Mouse (Mus musculus): Measurements from ENCODE around the gene Pqlc2. TPM values are rescaled to one million over a fixed set of nuclear protein-coding genes. Genes with fewer than 3 reads are reported as not detected.
A peak's percentile ranks its signal among the peaks of the same experiment; 100 is the strongest.

Pqlc2 gene
- polyA plus RNA-seq, 1 experiment from 2014 or later = 8.3 TPM

GRCm38 (mm10) chr4:139319740-139320139 is 9.2 kb upstream of the Pqlc2 start:
- no peak overlapping the region for H3K9ac ChIP-seq (ENCODE audit: low read length)
- no peak overlapping the region for H3K27ac ChIP-seq (replicated peaks in 1 of 2; ENCODE audit: control insufficient read depth in 1 of 2, insufficient read depth in 1 of 2, low read depth in 2 of 2, low read length in 2 of 2)
- H3K27me3 ChIP-seq (ENCODE audit: control insufficient read depth, insufficient read depth, low read length) = no peaks in the 10 kb centered on the region
- H3K9me3 ChIP-seq (ENCODE audit: control insufficient read depth, low read length) = no peaks in the 10 kb centered on the region
- no peak overlapping the region for H3K4me3 ChIP-seq (ENCODE audit: control insufficient read depth in 1 of 2, insufficient read depth in 1 of 2, low read depth in 1 of 2, low read length in 2 of 2)
- peaks cover 35% of the 10 kb centered on the region for H3K36me3 ChIP-seq (ENCODE audit: control insufficient read depth, insufficient read depth, low read length)
- WGBS = 87% methylated on average over 4 of the region's 4 CpGs
- no peak for ATAC-seq (ENCODE audit: insufficient number of reproducible peaks, insufficient read depth, low FRiP score, low read depth)
- no peaks in the 10 kb centered on the region for H3K4me1 ChIP-seq (ENCODE audit: control insufficient read depth in 2 of 2, insufficient read depth in 2 of 2, low read length in 2 of 2)
- H3K4me2 ChIP-seq (ENCODE audit: low read length) = no peak overlapping the region

- Histone ChIP-seq H3K27ac (replicated peaks in 1 of 2; ENCODE audit: control insufficient read depth in 1 of 2, insufficient read depth in 1 of 2, low read depth in 2 of 2, low read length in 2 of 2) (no peak overlapping the region), H3K27me3 (ENCODE audit: control insufficient read depth, insufficient read depth, low read length) (no peaks in the 10 kb centered on the region), H3K9ac (ENCODE audit: low read length) (no peak overlapping the region), H3K36me3 (ENCODE audit: control insufficient read depth, insufficient read depth, low read length) (peaks cover 44% of the 10 kb centered on the region), H3K4me2 (ENCODE audit: low read length) (no peak overlapping the region), H3K4me3 (ENCODE audit: control insufficient read depth in 1 of 2, insufficient read depth in 1 of 2, low read depth in 1 of 2, low read length in 2 of 2) (no peak overlapping the region), H3K9me3 (ENCODE audit: control insufficient read depth, low read length) (no peaks in the 10 kb centered on the region), H3K4me1 (ENCODE audit: control insufficient read depth in 2 of 2, insufficient read depth in 2 of 2, low read length in 2 of 2) (no peaks in the 10 kb centered on the region)
- 92% methylated on average over 11 of the region's 11 CpGs for WGBS
- ATAC-seq (ENCODE audit: insufficient number of reproducible peaks, insufficient read depth, low FRiP score, low read depth) = no peak
These were observed 7.9 kb upstream of the Pqlc2 start for GRCm38 (mm10) chr4:139318449-139318848.

GRCm38 (mm10) chr4:139312632-139313031 is 2.1 kb upstream of the Pqlc2 start:
- Histone ChIP-seq H3K4me3 (ENCODE audit: control insufficient read depth in 1 of 2, insufficient read depth in 1 of 2, low read depth in 1 of 2, low read length in 2 of 2) (no peak overlapping the region), H3K9me3 (ENCODE audit: control insufficient read depth, low read length) (no peaks in the 10 kb centered on the region), H3K27me3 (ENCODE audit: control insufficient read depth, insufficient read depth, low read length) (no peaks in the 10 kb centered on the region), H3K9ac (ENCODE audit: low read length) (no peak overlapping the region), H3K36me3 (ENCODE audit: control insufficient read depth, insufficient read depth, low read length) (peaks cover 33% of the 10 kb centered on the region), H3K27ac (replicated peaks in 1 of 2; ENCODE audit: control insufficient read depth in 1 of 2, insufficient read depth in 1 of 2, low read depth in 2 of 2, low read length in 2 of 2) (no peak overlapping the region), H3K4me1 (ENCODE audit: control insufficient read depth in 2 of 2, insufficient read depth in 2 of 2, low read length in 2 of 2) (peaks cover 8 to 16% of the 10 kb centered on the region in 2 experiments), H3K4me2 (ENCODE audit: low read length) (no peak overlapping the region)
- WGBS = 59% methylated on average over 4 of the region's 4 CpGs
- ATAC-seq (ENCODE audit: insufficient number of reproducible peaks, insufficient read depth, low FRiP score, low read depth) = no peak

- Histone ChIP-seq H3K27me3 (ENCODE audit: control insufficient read depth, insufficient read depth, low read length) (no peaks in the 10 kb centered on the region), H3K36me3 (ENCODE audit: control insufficient read depth, insufficient read depth, low read length) (peaks cover 26% of the 10 kb centered on the region), H3K4me1 (ENCODE audit: control insufficient read depth in 2 of 2, insufficient read depth in 2 of 2, low read length in 2 of 2) (peaks cover 8 to 16% of the 10 kb centered on the region in 2 experiments), H3K9me3 (ENCODE audit: control insufficient read depth, low read length) (no peaks in the 10 kb centered on the region), H3K4me3 (ENCODE audit: control insufficient read depth in 1 of 2, insufficient read depth in 1 of 2, low read depth in 1 of 2, low read length in 2 of 2) (peak overlapping the region; percentile 77 to 89), H3K27ac (replicated peaks in 1 of 2; ENCODE audit: control insufficient read depth in 1 of 2, insufficient read depth in 1 of 2, low read depth in 2 of 2, low read length in 2 of 2) (no peak overlapping the region), H3K9ac (ENCODE audit: low read length) (peak overlapping the region; percentile 93), H3K4me2 (ENCODE audit: low read length) (peak overlapping the region; percentile 99)
- no peak for ATAC-seq (ENCODE audit: insufficient number of reproducible peaks, insufficient read depth, low FRiP score, low read depth)
- 33% methylated on average over 14 of the region's 14 CpGs for whole genome bisulfite sequencing
These were observed 1.2 kb upstream of the Pqlc2 start for GRCm38 (mm10) chr4:139311707-139312106.

- Histone ChIP-seq H3K36me3 (ENCODE audit: control insufficient read depth, insufficient read depth, low read length) (peaks cover 26% of the 10 kb centered on the region), H3K9me3 (ENCODE audit: control insufficient read depth, low read length) (no peaks in the 10 kb centered on the region), H3K4me1 (ENCODE audit: control insufficient read depth in 2 of 2, insufficient read depth in 2 of 2, low read length in 2 of 2) (peaks cover 8 to 16% of the 10 kb centered on the region in 2 experiments), H3K27me3 (ENCODE audit: control insufficient read depth, insufficient read depth, low read length) (no peaks in the 10 kb centered on the region), H3K27ac (replicated peaks in 1 of 2; ENCODE audit: control insufficient read depth in 1 of 2, insufficient read depth in 1 of 2, low read depth in 2 of 2, low read length in 2 of 2) (peak overlapping the region; percentile 26 to 59; a peak in 3 of 4 replicates), H3K4me2 (ENCODE audit: low read length) (peak overlapping the region; percentile 99), H3K9ac (ENCODE audit: low read length) (peak overlapping the region; percentile 93), H3K4me3 (ENCODE audit: control insufficient read depth in 1 of 2, insufficient read depth in 1 of 2, low read depth in 1 of 2, low read length in 2 of 2) (peak overlapping the region; percentile 77 to 89)
- WGBS = under 1% methylated on average over 53 of the region's 53 CpGs
- peak; percentile 62 for ATAC-seq (ENCODE audit: insufficient number of reproducible peaks, insufficient read depth, low FRiP score, low read depth)
These were observed 592 bp upstream of the Pqlc2 start for GRCm38 (mm10) chr4:139310899-139311701.

GRCm38 (mm10) chr4:139309651-139310050 is 857 bp downstream of the Pqlc2 start:
- Histone ChIP-seq H3K4me3 (ENCODE audit: control insufficient read depth in 1 of 2, insufficient read depth in 1 of 2, low read depth in 1 of 2, low read length in 2 of 2) (peak overlapping the region; percentile 77 to 89), H3K4me2 (ENCODE audit: low read length) (peak overlapping the region; percentile 99), H3K36me3 (ENCODE audit: control insufficient read depth, insufficient read depth, low read length) (peaks cover 11% of the 10 kb centered on the region), H3K9me3 (ENCODE audit: control insufficient read depth, low read length) (no peaks in the 10 kb centered on the region), H3K9ac (ENCODE audit: low read length) (peak overlapping the region; percentile 93), H3K4me1 (ENCODE audit: control insufficient read depth in 2 of 2, insufficient read depth in 2 of 2, low read length in 2 of 2) (peaks cover 8 to 16% of the 10 kb centered on the region in 2 experiments), H3K27ac (replicated peaks in 1 of 2; ENCODE audit: control insufficient read depth in 1 of 2, insufficient read depth in 1 of 2, low read depth in 2 of 2, low read length in 2 of 2) (no peak overlapping the region), H3K27me3 (ENCODE audit: control insufficient read depth, insufficient read depth, low read length) (no peaks in the 10 kb centered on the region)
- ATAC-seq (ENCODE audit: insufficient number of reproducible peaks, insufficient read depth, low FRiP score, low read depth) = no peak
- 24% methylated on average over 6 of the region's 6 CpGs for WGBS

GRCm38 (mm10) chr4:139307916-139308315 is 2.6 kb downstream of the Pqlc2 start:
- Histone ChIP-seq H3K4me2 (ENCODE audit: low read length) (no peak overlapping the region), H3K9me3 (ENCODE audit: control insufficient read depth, low read length) (no peaks in the 10 kb centered on the region), H3K27ac (replicated peaks in 1 of 2; ENCODE audit: control insufficient read depth in 1 of 2, insufficient read depth in 1 of 2, low read depth in 2 of 2, low read length in 2 of 2) (no peak overlapping the region), H3K27me3 (ENCODE audit: control insufficient read depth, insufficient read depth, low read length) (no peaks in the 10 kb centered on the region), H3K9ac (ENCODE audit: low read length) (no peak overlapping the region), H3K4me1 (ENCODE audit: control insufficient read depth in 2 of 2, insufficient read depth in 2 of 2, low read length in 2 of 2) (peaks cover 8 to 16% of the 10 kb centered on the region in 2 experiments), H3K36me3 (ENCODE audit: control insufficient read depth, insufficient read depth, low read length) (0 out of 2 replicates have a peak, but pooled peaks cover 3% of the 10 kb centered on the region), H3K4me3 (ENCODE audit: control insufficient read depth in 1 of 2, insufficient read depth in 1 of 2, low read depth in 1 of 2, low read length in 2 of 2) (no peak overlapping the region)
- WGBS = 77% methylated on average over 5 of the region's 5 CpGs
- ATAC-seq (ENCODE audit: insufficient number of reproducible peaks, insufficient read depth, low FRiP score, low read depth) = no peak

All from heart, embryonic 14.5 days (tissue).